Mouse (Mus musculus) forebrain, postnatal 0 days (tissue): Measurements from ENCODE around the gene Pafah1b2. TPM values are rescaled to one million over a fixed set of nuclear protein-coding genes. Genes with fewer than 3 reads are reported as not detected.

Experiments
- ATAC-seq: fragments of 200-750 bp; cut with Nextera tagmentation; 2 replicates; pipeline ENCODE4 v1.8.0; 2017; ENCODE audit warnings: mild to moderate bottlenecking, moderate library complexity
- DNase-seq: peaks from one replicate; pipeline ENCODE4 v3.0.0-alpha.2; 2015
- H3K27ac ChIP-seq: fragments of 300-500 bp; sonication (generic); 2 replicates; pipeline ENCODE4 v1.5.1; 2014; ENCODE audit warnings: low read depth, mild to moderate bottlenecking, antibody characterized with exemption, low read length, moderate library complexity, mixed read lengths
- H3K27me3 ChIP-seq: fragments of 300-500 bp; sonication (generic); 2 replicates; pipeline ENCODE4 v1.6.1; 2014; ENCODE audit warnings: mild to moderate bottlenecking, low read length, mixed read lengths; ENCODE audit not compliant: insufficient read depth
- H3K36me3 ChIP-seq: fragments of 300-500 bp; sonication (generic); 2 replicates; pipeline ENCODE4 v1.6.1; 2014; ENCODE audit warnings: mild to moderate bottlenecking, moderate library complexity; ENCODE audit not compliant: insufficient read depth
- H3K4me1 ChIP-seq: fragments of 300-500 bp; sonication (generic); 2 replicates; pipeline ENCODE4 v1.6.1; 2014; ENCODE audit warnings: antibody characterized with exemption; ENCODE audit not compliant: insufficient read depth
- H3K4me2 ChIP-seq: fragments of 300-500 bp; sonication (generic); 2 replicates; pipeline ENCODE4 v1.6.1; 2014; ENCODE audit warnings: low read depth, mild to moderate bottlenecking, moderate library complexity
- H3K4me3 ChIP-seq: fragments of 300-500 bp; sonication (generic); 2 replicates; pipeline ENCODE4 v1.5.1; 2014; ENCODE audit warnings: low read depth, low read length, mixed read lengths
- H3K9ac ChIP-seq: fragments of 300-500 bp; sonication (generic); 2 replicates; pipeline ENCODE4 v1.6.1; 2014; ENCODE audit warnings: mild to moderate bottlenecking
- H3K9me3 ChIP-seq: fragments of 300-500 bp; sonication (generic); 2 replicates; pipeline ENCODE4 v1.6.1; 2016; ENCODE audit warnings: low read length
- CTCF ChIP-seq: sonication (generic); IDR thresholded peaks from 2 replicates; pipeline ENCODE4 v1.5.1; 2016; ENCODE audit warnings: antibody characterized with exemption, control low read depth, low read depth
- WGBS: fragments of 180-500 bp; shearing (Covaris S2); extraction: QIAGEN DNeasy Blood & Tissue Kit; methylation state at CpG from one replicate; pipeline ENCODE4 v1.1.7; 2014; 5-methylcytosine and 5-hydroxymethylcytosine counted together
- polyA plus RNA-seq: library from polyadenylated mRNA; unstranded; fragments of >200 nt; fragmentation: Nextera tagmentation; extraction: Ambion mirVana; gene quantifications from 2 replicates; pipeline ENCODE4 v1.2.1, GENCODE M21; 2015
- total RNA-seq: library from RNA; depleted of rRNA; stranded (reverse); fragments of >200 nt; gene quantifications from 2 replicates; pipeline ENCODE4 v1.2.3, GENCODE M21; 2014

Gene Pafah1b2
- total and polyA plus RNA-seq, 2 experiments from 2014 or later, result 258 to 354 TPM

GRCm38 (mm10) chr9:46027994-46028393, 15.5 kb upstream of the Pafah1b2 start:
- H3K4me1 ChIP-seq, result peaks cover 4% of the 10 kb centered on the region; the same call in 1 of the 2 replicates
- peak; percentile 38; the same call in 1 of the 2 replicates for ATAC-seq
- H3K9me3 ChIP-seq, result no peaks in the 10 kb centered on the region
- no peak overlapping the region for H3K27ac ChIP-seq
- H3K4me3 ChIP-seq, result no peak overlapping the region
- no peak overlapping the region for H3K9ac ChIP-seq
- no peaks in the 10 kb centered on the region for H3K27me3 ChIP-seq
- no peak for TF ChIP-seq CTCF
- DNase-seq, result peak; percentile 53
- H3K36me3 ChIP-seq, result no peaks in the 10 kb centered on the region
- H3K4me2 ChIP-seq, result no peak overlapping the region
- WGBS, result 20% methylated on average over 8 of the region's 8 CpGs

- TF ChIP-seq CTCF, result no peak
- Histone ChIP-seq H3K4me1 (peaks cover 4% of the 10 kb centered on the region; the same call in 1 of the 2 replicates), H3K36me3 (no peaks in the 10 kb centered on the region), H3K27ac (no peak overlapping the region), H3K4me2 (no peak overlapping the region), H3K9ac (no peak overlapping the region), H3K9me3 (no peaks in the 10 kb centered on the region), H3K4me3 (no peak overlapping the region), H3K27me3 (no peaks in the 10 kb centered on the region)
- 53% methylated on average over 9 of the region's 9 CpGs for WGBS
- ATAC-seq, result peak; percentile 47
- DNase-seq, result peak; percentile 60
Observed at GRCm38 (mm10) chr9:46026058-46026849, 13.8 kb upstream of the Pafah1b2 start.

GRCm38 (mm10) chr9:46023591-46023990, 11.1 kb upstream of the Pafah1b2 start:
- H3K9ac ChIP-seq, result no peak overlapping the region
- no peaks in the 10 kb centered on the region for H3K27me3 ChIP-seq
- H3K27ac ChIP-seq, result no peak overlapping the region
- H3K4me2 ChIP-seq, result no peak overlapping the region
- no peak for ATAC-seq
- 90% methylated on average over 11 of the region's 11 CpGs for WGBS
- H3K4me3 ChIP-seq, result no peak overlapping the region
- H3K4me1 ChIP-seq, result peaks cover 4% of the 10 kb centered on the region; the same call in 1 of the 2 replicates
- no peaks in the 10 kb centered on the region for H3K9me3 ChIP-seq
- DNase-seq, result no peak
- no peaks in the 10 kb centered on the region for H3K36me3 ChIP-seq
- TF ChIP-seq CTCF, result no peak

- Histone ChIP-seq H3K4me1 (peaks cover 9% of the 10 kb centered on the region), H3K36me3 (peaks cover 3% of the 10 kb centered on the region; the same call in 1 of the 2 replicates)
Observed at GRCm38 (mm10) chr9:46019975-46020374, 7.5 kb upstream of the Pafah1b2 start.

GRCm38 (mm10) chr9:46018316-46018715, 5.8 kb upstream of the Pafah1b2 start:
- peaks cover 22% of the 10 kb centered on the region for H3K4me1 ChIP-seq
- no peaks in the 10 kb centered on the region for H3K9me3 ChIP-seq
- H3K27ac ChIP-seq, result no peak overlapping the region
- no peak overlapping the region for H3K9ac ChIP-seq
- peaks cover 3% of the 10 kb centered on the region; the same call in 1 of the 2 replicates for H3K36me3 ChIP-seq
- no peak for TF ChIP-seq CTCF
- H3K4me3 ChIP-seq, result no peak overlapping the region
- WGBS, result 75% methylated on average over 6 of the region's 6 CpGs
- no peak overlapping the region for H3K4me2 ChIP-seq
- H3K27me3 ChIP-seq, result no peaks in the 10 kb centered on the region
- ATAC-seq, result no peak
- no peak for DNase-seq

More at GRCm38 (mm10) chr9:46019975-46020374, 7.5 kb upstream of the Pafah1b2 start:
- DNase-seq (no peak), ATAC-seq (no peak)
- 91% methylated on average over 6 of the region's 6 CpGs for WGBS
- H3K9ac ChIP-seq, result no peak overlapping the region
- no peak overlapping the region for H3K4me3 ChIP-seq
- H3K4me2 ChIP-seq, result no peak overlapping the region
- no peaks in the 10 kb centered on the region for H3K27me3 ChIP-seq
- no peaks in the 10 kb centered on the region for H3K9me3 ChIP-seq
- no peak for TF ChIP-seq CTCF
- no peak overlapping the region for H3K27ac ChIP-seq

- no peak for TF ChIP-seq CTCF
- Histone ChIP-seq H3K4me3 (no peak overlapping the region), H3K4me1 (peaks cover 22% of the 10 kb centered on the region), H3K9ac (no peak overlapping the region), H3K27me3 (no peaks in the 10 kb centered on the region), H3K9me3 (no peaks in the 10 kb centered on the region), H3K36me3 (peaks cover 3% of the 10 kb centered on the region; the same call in 1 of the 2 replicates), H3K27ac (no peak overlapping the region), H3K4me2 (no peak overlapping the region)
- ATAC-seq (no peak), DNase-seq (no peak)
- 53% methylated on average over 4 of the region's 4 CpGs for WGBS
Observed at GRCm38 (mm10) chr9:46016417-46016816, 3.9 kb upstream of the Pafah1b2 start.

GRCm38 (mm10) chr9:46015831-46016230, 3.3 kb upstream of the Pafah1b2 start:
- Histone ChIP-seq H3K27me3 (no peaks in the 10 kb centered on the region), H3K9ac (no peak overlapping the region), H3K4me1 (peaks cover 22% of the 10 kb centered on the region), H3K4me2 (peak overlapping the region; percentile 64; the same call in 1 of the 2 replicates), H3K9me3 (no peaks in the 10 kb centered on the region), H3K4me3 (no peak overlapping the region), H3K27ac (no peak overlapping the region), H3K36me3 (peaks cover 3% of the 10 kb centered on the region; the same call in 1 of the 2 replicates)
- DNase-seq (peak; percentile 25), ATAC-seq (no peak)
- 8% methylated on average over 9 of the region's 9 CpGs for WGBS
- no peak for TF ChIP-seq CTCF
